Mouse (Mus musculus) heart, adult 8-10 months (tissue): Measurements from ENCODE around the gene Clec2d. TPM values are rescaled to one million over a fixed set of nuclear protein-coding genes. Genes with fewer than 3 reads are reported as not detected.
A peak's percentile ranks its signal among the peaks of the same experiment; 100 is the strongest.

Experiments
- DNase-seq: peaks from one replicate; pipeline ENCODE4 v3.0.0; 2022; ENCODE audit warnings: low spot score
- microRNA-seq: library from miRNA; unstranded; fragments of <30 nt; microRNA quantifications from one replicate; pipeline ENCODE4 v1.2.0, GENCODE M21; 2022
- total RNA-seq, 4 experiments: library from RNA; stranded (reverse); gene quantifications; 2 replicates each; pipeline ENCODE4 v1.2.4; 2022

The Clec2d gene
- total RNA-seq, 4 experiments from 2014 or later, result 28.4 to 43.3 (median 34.1) TPM

DNA sequence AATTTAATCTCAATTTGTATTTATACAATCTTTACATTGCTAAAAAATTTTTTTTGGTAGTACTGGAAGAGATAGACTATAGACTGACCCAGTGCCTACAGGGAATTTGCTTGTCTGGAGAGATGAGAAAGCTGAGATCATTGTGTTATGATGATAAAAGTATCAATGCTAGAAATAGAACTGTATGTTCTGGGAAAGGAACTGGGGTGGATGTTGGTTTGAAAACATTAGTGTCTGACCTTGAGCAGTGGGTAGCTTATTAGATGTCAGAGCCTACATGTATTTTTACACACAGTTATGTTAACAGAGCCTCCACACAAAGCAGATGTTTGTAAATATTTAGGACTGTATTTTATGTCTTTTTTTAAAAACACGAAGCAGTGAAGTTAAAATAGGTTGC is 43.7 kb downstream of the Clec2d start:
- DNase-seq, result no peak

DNA sequence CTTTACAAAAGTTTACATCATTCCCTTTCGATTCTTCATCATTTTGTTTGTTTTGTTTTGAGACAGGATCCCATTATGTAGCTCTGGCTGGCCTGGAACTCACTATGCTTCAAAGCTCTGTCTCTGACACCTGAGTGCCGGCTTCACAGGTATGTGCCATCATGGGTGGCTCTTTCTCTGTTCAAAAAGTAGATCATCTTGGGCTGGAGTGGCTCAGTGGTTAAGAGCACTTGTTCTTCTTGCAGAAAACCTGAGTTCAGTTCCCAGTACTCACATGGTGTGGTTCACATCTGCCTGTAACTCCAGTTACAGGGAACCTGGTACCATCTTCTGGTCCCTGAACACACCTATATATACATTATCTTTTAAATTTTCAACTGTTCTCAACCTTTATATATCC is 44.7 kb downstream of the Clec2d start:
- DNase-seq, result no peak

DNA sequence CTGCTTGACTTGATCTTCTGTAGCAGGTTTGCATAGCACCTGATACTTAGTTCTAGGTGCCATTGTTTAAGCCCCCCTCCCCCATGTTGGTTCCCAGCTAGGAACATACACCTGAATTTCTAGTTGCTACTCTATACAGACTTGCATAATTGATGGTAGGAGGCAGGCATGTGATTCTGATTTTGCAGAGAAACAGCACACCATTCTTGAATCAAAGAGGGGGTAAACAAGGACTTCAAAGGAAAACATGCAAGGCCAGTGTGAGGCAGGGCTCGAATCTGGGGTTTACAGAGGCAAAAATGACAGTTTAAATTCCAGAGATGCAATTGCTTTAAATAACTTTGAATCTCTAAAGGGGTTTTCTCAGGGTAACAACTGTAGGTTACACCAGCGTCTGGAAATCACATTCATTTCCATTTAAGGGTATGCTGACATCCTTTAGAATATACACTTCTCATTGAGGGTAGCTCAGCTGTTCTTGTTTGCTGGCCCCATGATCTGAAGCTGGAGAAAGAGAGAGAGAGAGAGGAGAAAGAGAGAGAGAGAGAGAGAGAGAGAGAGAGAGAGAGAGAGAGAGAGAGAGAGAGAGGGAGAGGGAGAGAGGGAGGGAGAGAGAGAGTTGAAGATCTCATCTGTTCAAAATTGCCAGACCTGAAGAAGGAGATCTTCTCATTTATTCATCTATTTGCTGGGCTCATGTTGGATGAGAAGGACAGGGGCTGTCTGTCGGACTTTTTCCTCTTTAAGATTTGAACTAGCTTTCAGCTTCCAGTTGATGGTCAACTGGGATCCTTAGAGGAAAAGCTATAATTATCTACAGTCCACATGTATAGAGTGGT is 48.7 kb downstream of the Clec2d start:
- no peak for DNase-seq

DNA sequence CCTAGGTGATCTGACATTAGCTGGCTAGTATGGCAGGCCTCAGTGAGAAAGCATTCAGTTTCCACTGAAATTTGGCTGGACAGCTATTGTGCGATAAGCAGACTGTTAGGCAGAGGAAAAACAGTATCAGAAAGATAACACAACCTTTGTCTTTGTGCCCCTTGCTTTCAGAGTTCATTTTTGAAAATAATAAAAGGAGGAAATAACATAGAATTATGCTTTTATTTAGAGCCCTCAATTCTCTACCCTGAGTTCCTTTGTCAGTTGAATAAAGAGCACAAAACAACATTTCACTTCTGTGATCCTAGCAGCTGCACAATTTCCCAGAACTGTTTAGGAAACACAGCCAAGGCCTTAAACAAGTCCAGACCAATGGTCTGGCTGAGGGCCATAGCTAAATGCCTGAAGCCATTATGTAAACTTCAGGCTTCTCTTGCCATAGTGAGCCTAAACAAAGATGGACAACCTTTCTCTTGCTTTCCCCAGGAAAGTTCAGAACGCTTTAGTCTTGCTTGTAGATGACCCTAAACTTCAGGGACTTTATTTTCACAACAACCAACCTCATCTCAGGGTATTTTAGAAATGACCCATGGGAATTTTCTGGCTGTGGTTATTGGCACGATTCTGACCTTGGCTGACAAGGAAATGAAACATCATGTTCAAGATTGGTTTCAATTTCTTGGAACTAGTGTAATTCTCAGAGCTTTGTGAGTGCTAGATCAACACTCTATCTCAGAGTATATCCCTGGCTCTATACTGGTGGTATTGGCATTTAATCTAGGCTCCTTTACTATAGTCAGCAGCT is 49.6 kb downstream of the Clec2d start:
- DNase-seq, result peak; percentile 89

DNA sequence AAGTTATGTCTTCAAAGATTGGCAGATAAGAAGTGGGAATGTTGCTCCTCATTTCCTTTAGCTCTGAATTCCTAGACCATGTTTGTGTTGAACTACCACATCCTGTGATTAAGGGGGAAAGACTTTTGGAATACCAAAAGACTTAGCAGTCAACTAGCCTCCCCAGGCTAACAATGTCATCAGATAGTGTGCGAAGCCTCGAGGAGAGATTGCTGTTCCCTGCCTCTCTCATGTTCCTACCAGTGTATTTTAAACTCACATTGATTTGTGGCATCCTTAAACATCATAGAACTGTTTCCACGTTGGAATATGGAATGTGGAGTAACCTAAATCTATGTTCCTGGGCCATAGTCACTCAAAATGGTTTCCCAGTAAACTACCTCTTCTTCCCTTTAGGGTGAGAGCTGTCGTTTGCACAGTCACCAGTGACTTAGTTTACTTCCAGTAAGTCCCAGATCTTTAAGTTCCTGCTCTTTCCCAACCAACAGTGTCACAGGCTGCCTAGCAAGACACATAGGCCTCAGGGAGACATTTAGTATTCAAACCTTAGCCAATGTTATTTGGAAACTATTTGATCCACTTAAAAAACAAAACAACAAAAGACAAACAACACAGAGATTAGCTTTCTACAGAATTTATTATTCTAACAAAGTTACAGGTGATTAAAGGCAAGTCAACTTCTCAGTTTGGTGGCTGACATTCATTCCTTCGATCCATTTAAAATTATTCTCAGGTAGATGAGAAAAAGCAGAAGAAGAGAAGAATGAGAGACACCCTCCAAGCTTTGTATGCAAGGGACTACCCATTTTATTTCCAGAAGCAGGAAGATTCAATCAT is 51.8 kb downstream of the Clec2d start:
- DNase-seq, result no peak

DNA sequence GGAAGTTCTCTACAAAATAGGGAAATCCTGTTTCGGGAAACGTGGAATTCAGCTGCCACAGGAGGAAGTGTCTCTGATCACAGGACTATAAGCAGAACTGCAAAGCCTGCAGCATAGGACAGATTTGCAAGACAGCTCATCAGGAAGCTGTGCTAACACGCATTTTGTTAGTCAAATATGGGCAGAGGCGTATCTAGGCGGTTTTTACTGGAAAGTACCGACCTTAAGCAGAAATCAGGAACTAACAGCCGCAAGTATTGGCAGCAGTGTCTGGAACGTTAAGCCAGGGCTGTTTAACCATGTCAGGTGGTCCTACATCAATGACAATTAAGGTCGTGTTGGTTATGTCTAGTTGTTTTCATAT is 52.4 kb downstream of the Clec2d start:
- DNase-seq, result peak; percentile 84

DNA sequence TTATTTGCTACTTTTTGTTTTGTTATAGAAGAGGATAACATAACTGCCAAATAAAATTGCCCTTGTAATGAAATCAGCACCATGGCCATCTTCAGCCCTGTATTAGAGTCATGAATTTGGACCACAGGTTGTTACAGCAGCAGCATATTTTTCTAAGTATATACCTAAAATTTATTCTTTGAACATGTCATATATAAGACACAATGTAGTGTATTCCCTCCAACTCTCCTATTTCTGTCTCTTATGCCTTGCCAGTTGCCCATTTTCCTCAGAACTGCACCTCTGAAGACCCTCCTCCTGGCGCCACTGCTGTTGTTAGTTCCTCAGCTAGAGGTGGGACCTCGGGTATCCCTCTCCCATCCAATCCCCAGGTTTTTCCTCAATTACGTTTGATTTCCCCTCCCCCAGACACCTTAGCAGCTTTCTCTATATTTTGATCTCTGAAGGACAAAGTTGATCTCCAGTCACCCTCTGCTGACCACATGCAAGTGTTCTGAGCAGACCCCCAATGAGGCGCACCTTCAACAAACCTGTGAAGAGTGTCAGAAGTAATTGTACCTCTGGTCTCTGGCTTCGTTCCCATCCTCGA is 53.0 kb downstream of the Clec2d start:
- no peak for DNase-seq

DNA sequence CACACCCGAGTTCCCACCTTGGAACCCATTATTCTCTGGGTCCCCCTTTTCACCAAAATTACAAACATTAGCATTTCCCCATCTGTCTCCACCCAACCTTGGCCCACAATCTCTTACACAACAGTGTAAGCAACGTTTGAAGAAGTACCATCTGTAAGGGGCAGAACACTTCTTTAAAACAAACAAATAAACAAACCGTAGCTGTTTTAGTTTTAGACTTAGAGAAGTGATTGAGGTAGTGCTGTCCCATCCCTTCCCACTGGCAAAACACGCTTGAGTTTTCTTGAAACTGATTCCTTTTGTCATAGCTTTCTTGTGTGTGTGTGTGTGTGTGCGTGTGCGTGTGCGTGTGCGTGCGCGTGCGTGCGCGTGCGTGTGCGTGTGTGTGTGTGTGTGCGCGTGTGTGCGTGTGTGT is 53.5 kb downstream of the Clec2d start:
- DNase-seq, result no peak

DNA sequence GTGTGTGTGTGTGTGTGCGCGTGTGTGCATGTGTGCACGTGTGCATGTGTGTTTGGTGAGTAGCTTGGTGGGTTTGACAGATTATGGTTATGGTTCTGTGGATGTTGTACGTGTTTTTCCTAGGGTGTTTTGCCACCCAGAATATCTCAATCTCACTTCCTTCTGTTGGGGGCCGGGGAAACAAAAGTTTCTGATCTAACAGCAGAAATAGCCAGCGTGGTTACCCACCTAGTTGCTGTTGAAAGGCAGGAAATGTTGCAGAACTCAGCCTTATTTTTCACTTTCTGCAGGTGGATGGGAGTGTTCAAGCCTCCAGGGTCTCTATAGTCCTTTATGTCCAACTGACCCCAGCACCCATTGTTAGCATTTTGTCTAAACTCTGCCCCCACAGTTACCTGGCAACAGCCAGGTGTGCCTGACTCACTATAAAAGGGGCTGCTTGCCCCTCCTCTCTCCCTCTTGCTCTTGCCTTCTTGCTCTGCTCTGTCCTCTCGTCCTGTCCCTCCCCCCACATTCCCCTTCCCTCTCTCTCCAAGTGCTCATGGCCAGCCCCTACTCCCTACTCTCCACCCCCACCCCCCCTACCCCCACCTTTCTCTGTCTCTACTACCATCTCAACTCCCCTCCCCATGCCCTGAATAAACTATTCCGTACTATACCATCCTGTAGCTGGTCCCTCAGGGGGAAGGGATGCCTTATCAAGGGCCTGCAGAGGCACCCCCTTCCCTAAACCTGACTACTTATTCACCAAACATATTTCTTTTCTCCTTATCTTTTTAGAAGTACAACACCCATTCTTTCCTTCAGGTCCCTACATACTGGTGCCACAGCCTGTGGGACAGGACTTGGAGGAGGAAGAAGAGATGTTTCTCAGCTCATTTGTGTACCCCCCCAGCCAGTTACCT is 54.3 kb downstream of the Clec2d start:
- DNase-seq, result no peak

DNA sequence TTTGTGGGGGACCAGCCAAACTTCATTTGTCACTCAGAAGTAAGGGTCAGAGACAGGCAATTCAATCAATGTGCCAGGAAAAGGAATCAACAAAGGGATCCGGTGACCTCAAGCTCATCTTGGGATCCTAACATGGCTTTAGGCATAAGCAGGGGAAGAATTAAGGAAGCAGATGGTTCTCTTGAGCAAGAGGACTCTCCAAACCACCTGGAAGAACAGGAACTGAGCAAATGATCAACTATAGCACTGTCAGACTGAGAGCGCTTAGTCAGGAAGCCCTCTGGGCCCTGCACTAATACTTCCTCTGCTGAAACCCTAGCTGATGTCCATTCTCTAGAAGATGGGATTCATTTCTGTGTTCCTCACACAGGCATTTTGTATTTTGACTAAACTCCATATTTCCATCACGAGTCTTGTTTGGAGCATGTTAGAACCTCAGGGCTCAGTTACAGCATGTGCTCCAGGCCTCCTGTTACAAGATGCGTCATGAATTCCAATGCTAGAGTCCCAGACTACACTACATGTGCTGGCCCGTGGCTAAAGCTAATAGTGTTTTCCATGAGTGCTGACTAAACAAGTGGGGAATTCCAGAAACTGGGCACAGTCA is 55.5 kb downstream of the Clec2d start:
- DNase-seq, result peak; percentile 73

Small RNA genes lying within 50 kb of the gene (microRNA-seq; reads per million reads assigned to microRNA genes)
- not detected for gene Gm27514

Other genes starting within 250 kb of the Clec2d start
- 1 to 10 TPM; 1.2 to 2.7 (median 1.3) TPM for gene Clec2g, start 246.2 kb upstream of the Clec2d start, total RNA-seq
- under 1 TPM in 3 of 4 experiments, not detected in 1; 0.16 to 0.25 (median 0.19) TPM for gene Klrb1f, start 134.7 kb upstream of the Clec2d start, total RNA-seq
- gene Clec2e, start 79.7 kb upstream of the Clec2d start, total RNA-seq, result under 1 TPM in 1 of 4 experiments, not detected in 3; 0.47 TPM
- gene Cd69, start 94.8 kb downstream of the Clec2d start, total RNA-seq, result under 1 TPM in 1 of 4 experiments, not detected in 3; 0.16 TPM
- not detected for gene 4922502D21Rik, start 151.2 kb downstream of the Clec2d start, total RNA-seq
- gene Clec12a, start 162.1 kb downstream of the Clec2d start, total RNA-seq, result 1 to 10 TPM in 1 of 4 experiments, under 1 TPM in 3; 0.43 to 1.2 (median 0.70) TPM
- under 1 TPM in 1 of 4 experiments, not detected in 3; 0.25 TPM for gene Clec12b, start 205.3 kb downstream of the Clec2d start, total RNA-seq
- gene Clec1b, start 216.7 kb downstream of the Clec2d start, total RNA-seq, result 1 to 10 TPM; 1.3 to 2.3 (median 1.6) TPM
- gene Clec9a, start 228.2 kb downstream of the Clec2d start, total RNA-seq, result under 1 TPM in 2 of 4 experiments, not detected in 2; 0.47 to 0.60 TPM